Mouse (Mus musculus) embryonic facial prominence, embryonic 14.5 days (tissue): Measurements from ENCODE around the gene Polr2h. TPM values are rescaled to one million over a fixed set of nuclear protein-coding genes. Genes with fewer than 3 reads are reported as not detected.

ENCODE experiments used
- ATAC-seq: fragments of 200-750 bp; cut with Nextera tagmentation; 2 replicates; pipeline ENCODE4 v1.8.0; 2017; ENCODE audit warnings: low read depth, moderate number of reproducible peaks, moderate TSS enrichment
- DNase-seq: peaks from one replicate; pipeline ENCODE4 v3.0.0-alpha.2; 2015; ENCODE audit warnings: low spot score
- H3K27ac ChIP-seq: fragments of 300-500 bp; sonication (generic); replicated peaks from 2 replicates; pipeline ENCODE4 v1.5.1; 2014; ENCODE audit warnings: low read depth, mild to moderate bottlenecking, low read length, moderate library complexity
- H3K27me3 ChIP-seq: fragments of 300-500 bp; sonication (generic); replicated peaks from 2 replicates; pipeline ENCODE4 v1.6.1; 2014; ENCODE audit warnings: low read length; ENCODE audit not compliant: control insufficient read depth, insufficient read depth
- H3K36me3 ChIP-seq: fragments of 300-500 bp; sonication (generic); 2 replicates; pipeline ENCODE4 v1.6.1; 2014; ENCODE audit warnings: low read length, mixed read lengths; ENCODE audit not compliant: control insufficient read depth, insufficient read depth
- H3K4me1 ChIP-seq: fragments of 300-500 bp; sonication (generic); 2 replicates; pipeline ENCODE4 v1.6.1; 2014; ENCODE audit warnings: antibody characterized with exemption, low read length; ENCODE audit not compliant: control insufficient read depth, insufficient read depth
- H3K4me2 ChIP-seq: fragments of 300-500 bp; sonication (generic); 2 replicates; pipeline ENCODE4 v1.6.1; 2014; ENCODE audit warnings: low read depth, mild to moderate bottlenecking, low read length, moderate library complexity, mixed read lengths
- H3K4me3 ChIP-seq: fragments of 300-500 bp; sonication (generic); 2 replicates; pipeline ENCODE4 v1.5.1; 2014; ENCODE audit warnings: low read depth, mild to moderate bottlenecking, low read length
- H3K9ac ChIP-seq: fragments of 300-500 bp; sonication (generic); 2 replicates; pipeline ENCODE4 v1.6.1; 2014; ENCODE audit warnings: low read depth, mild to moderate bottlenecking, low read length, moderate library complexity, mixed read lengths
- H3K9me3 ChIP-seq: fragments of 300-500 bp; sonication (generic); 2 replicates; pipeline ENCODE4 v1.6.1; 2016; ENCODE audit warnings: low read length; ENCODE audit not compliant: control insufficient read depth
- WGBS: fragments of 180-500 bp; shearing (Covaris S2); extraction: QIAGEN DNeasy Blood & Tissue Kit; methylation state at CpG from one replicate; pipeline ENCODE4 v1.1.7; 2014; 5-methylcytosine and 5-hydroxymethylcytosine counted together
- polyA plus RNA-seq: library from polyadenylated mRNA; unstranded; fragments of >200 nt; fragmentation: Nextera tagmentation; extraction: Ambion mirVana; gene quantifications from 2 replicates; pipeline ENCODE4 v1.2.1, GENCODE M21; 2014

Polr2h gene
- polyA plus RNA-seq, 1 experiment from 2014 or later, result 107 TPM

DNA sequence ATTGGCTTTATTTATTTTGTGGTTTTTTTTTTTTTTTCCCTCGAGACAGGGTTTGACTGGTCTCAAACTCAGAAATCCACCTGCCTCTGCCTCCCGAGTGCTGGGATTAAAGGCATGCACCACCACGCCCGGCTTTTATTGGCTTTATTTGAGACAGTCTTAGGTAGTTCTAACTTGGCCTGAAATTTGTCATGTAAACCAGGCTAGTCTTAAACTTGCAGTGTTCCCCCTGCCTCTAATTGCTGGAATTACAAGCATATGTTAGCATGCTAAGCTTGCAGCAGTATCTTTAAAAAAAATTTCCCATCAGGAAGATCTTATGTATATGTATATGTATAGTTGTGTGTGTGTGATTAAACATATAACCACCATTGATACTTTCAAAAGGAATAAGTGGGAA is 40.8 kb upstream of the Polr2h start:
- Histone ChIP-seq H3K4me2 (no peak overlapping the region), H3K4me3 (no peak overlapping the region), H3K9ac (no peak overlapping the region), H3K27me3 (no peaks in the 10 kb centered on the region), H3K4me1 (peaks cover 13% of the 10 kb centered on the region; the same call in 1 of the 2 replicates), H3K27ac (no peak overlapping the region), H3K36me3 (peaks cover 78% of the 10 kb centered on the region), H3K9me3 (no peaks in the 10 kb centered on the region)
- DNase-seq (no peak), ATAC-seq (no peak)
- WGBS, result 73% methylated on average over 4 of the region's 4 CpGs

DNA sequence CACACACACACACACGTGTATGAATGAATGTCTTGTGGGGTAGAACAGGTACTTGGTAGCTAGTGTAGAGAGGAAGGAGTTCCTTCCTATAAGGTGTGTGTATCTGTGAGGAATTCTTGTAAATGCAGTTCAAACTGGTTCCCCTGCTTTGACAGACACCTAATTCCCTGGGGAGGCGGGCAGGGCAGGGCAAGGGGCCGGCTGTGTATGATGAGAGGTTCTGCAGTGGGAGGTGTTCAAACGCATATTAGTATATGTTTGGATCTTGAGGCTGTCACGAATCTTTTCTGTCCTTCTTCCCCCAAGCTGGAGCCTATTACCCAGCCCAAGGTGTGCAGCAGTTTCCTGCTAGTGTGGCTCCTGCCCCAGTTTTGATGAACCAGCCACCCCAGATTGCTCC is 40.1 kb upstream of the Polr2h start:
- peaks cover 13% of the 10 kb centered on the region; the same call in 1 of the 2 replicates for H3K4me1 ChIP-seq

GRCm38 (mm10) chr16:20677974-20678675 is 39.3 kb upstream of the Polr2h start:
- Histone ChIP-seq H3K36me3 (peaks cover 92% of the 10 kb centered on the region), H3K4me3 (no peak overlapping the region), H3K4me2 (no peak overlapping the region), H3K27me3 (no peaks in the 10 kb centered on the region), H3K9me3 (no peaks in the 10 kb centered on the region), H3K4me1 (peaks cover 13% of the 10 kb centered on the region; the same call in 1 of the 2 replicates), H3K9ac (no peak overlapping the region), H3K27ac (no peak overlapping the region)
- ATAC-seq (no peak; the same call in 1 of the 2 replicates), DNase-seq (peak; percentile 61)
- WGBS, result 90% methylated on average over 10 of the region's 10 CpGs

More for the DNA sequence above, 40.1 kb upstream of the Polr2h start:
- H3K27ac ChIP-seq, result no peak overlapping the region
- H3K9me3 ChIP-seq, result no peaks in the 10 kb centered on the region
- no peaks in the 10 kb centered on the region for H3K27me3 ChIP-seq
- peaks cover 85% of the 10 kb centered on the region for H3K36me3 ChIP-seq
- H3K4me2 ChIP-seq, result no peak overlapping the region
- ATAC-seq (no peak), DNase-seq (no peak)
- H3K9ac ChIP-seq, result no peak overlapping the region
- WGBS, result 83% methylated on average over 5 of the region's 5 CpGs
- H3K4me3 ChIP-seq, result no peak overlapping the region

DNA sequence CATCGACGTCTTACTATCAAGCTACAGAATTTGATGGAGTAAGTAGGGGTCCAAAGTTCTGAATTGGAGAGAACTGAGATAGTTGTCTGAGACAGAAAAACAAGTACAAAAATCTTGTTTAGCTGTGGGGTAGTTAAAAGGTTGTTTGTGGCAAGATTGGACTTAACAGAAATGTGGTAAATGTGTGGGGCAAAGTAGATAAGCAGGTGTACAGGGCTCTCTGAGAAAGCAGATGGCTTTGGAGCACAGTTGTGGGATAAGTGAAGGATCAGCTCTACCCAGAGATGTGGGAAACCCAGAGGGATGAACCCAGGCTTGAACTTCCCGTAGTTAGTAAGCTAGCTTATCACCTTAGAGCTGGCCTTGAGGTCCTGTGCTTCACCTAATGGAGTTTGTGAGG is 26.7 kb upstream of the Polr2h start:
- no peak overlapping the region for H3K4me3 ChIP-seq
- no peak for ATAC-seq
- H3K9me3 ChIP-seq, result no peaks in the 10 kb centered on the region
- 85% methylated on average over 3 of the region's 3 CpGs for WGBS
- no peak for DNase-seq
- H3K36me3 ChIP-seq, result peaks cover 67% of the 10 kb centered on the region
- H3K27ac ChIP-seq, result no peak overlapping the region
- no peak overlapping the region for H3K9ac ChIP-seq
- H3K4me2 ChIP-seq, result no peak overlapping the region
- H3K27me3 ChIP-seq, result no peaks in the 10 kb centered on the region
- H3K4me1 ChIP-seq, result peaks cover 8% of the 10 kb centered on the region

GRCm38 (mm10) chr16:20691617-20692016 is 25.8 kb upstream of the Polr2h start:
- Histone ChIP-seq H3K27ac (no peak overlapping the region), H3K9ac (no peak overlapping the region), H3K4me2 (no peak overlapping the region), H3K9me3 (no peaks in the 10 kb centered on the region), H3K27me3 (no peaks in the 10 kb centered on the region), H3K4me1 (peaks cover 15% of the 10 kb centered on the region), H3K36me3 (peaks cover 58% of the 10 kb centered on the region), H3K4me3 (no peak overlapping the region)
- no peak for DNase-seq
- WGBS, result 63% methylated on average over 1 of the region's 1 CpGs
- no peak for ATAC-seq

GRCm38 (mm10) chr16:20692241-20692965 is 25.1 kb upstream of the Polr2h start:
- H3K4me3 ChIP-seq, result peak overlapping the region; percentile 63
- peaks cover 51% of the 10 kb centered on the region for H3K36me3 ChIP-seq
- DNase-seq (no peak), ATAC-seq (no peak)
- WGBS, result 36% methylated on average over 16 of the region's 16 CpGs
- peak overlapping the region; percentile 79; the same call in 1 of the 2 replicates for H3K9ac ChIP-seq
- H3K4me2 ChIP-seq, result peak overlapping the region; percentile 94
- peak overlapping the region; percentile 92 for H3K27ac ChIP-seq
- no peaks in the 10 kb centered on the region for H3K27me3 ChIP-seq
- no peaks in the 10 kb centered on the region for H3K9me3 ChIP-seq
- peaks cover 15% of the 10 kb centered on the region for H3K4me1 ChIP-seq

GRCm38 (mm10) chr16:20693111-20693701 is 24.3 kb upstream of the Polr2h start, which contains the start of gene Fam131a:
Gene Fam131a (plus strand): TSS chr16:20693241.
- WGBS, result under 1% methylated on average over 30 of the region's 37 CpGs
- peak within 1 kb of the TSS; percentile 79 for H3K9ac ChIP-seq
- H3K4me3 ChIP-seq, result peak within 1 kb of the TSS; percentile 63
- peak within 1 kb of the TSS; percentile 94 for H3K4me2 ChIP-seq
- DNase-seq (peak; percentile 96), ATAC-seq (peak; percentile 94)
- H3K36me3 ChIP-seq, result peaks cover 43% of the 10 kb centered on the region
- peaks cover 15% of the 10 kb centered on the region for H3K4me1 ChIP-seq
- H3K9me3 ChIP-seq, result no peaks in the 10 kb centered on the region
- peak within 1 kb of the TSS; percentile 92 for H3K27ac ChIP-seq
- no peaks in the 10 kb centered on the region for H3K27me3 ChIP-seq

- Histone ChIP-seq H3K36me3 (peaks cover 34% of the 10 kb centered on the region), H3K4me1 (peaks cover 15% of the 10 kb centered on the region), H3K4me2 (peak overlapping the region; percentile 74; the same call in 1 of the 2 replicates), H3K4me3 (peak overlapping the region; percentile 37; the same call in 1 of the 2 replicates), H3K27ac (peak overlapping the region; percentile 63; the same call in 1 of the 2 replicates), H3K9ac (no peak overlapping the region), H3K27me3 (no peaks in the 10 kb centered on the region), H3K9me3 (no peaks in the 10 kb centered on the region)
- DNase-seq (peak; percentile 59), ATAC-seq (no peak)
- WGBS, result 71% methylated on average over 8 of the region's 8 CpGs
Measured at GRCm38 (mm10) chr16:20694781-20695180, 22.7 kb upstream of the Polr2h start.
